Mouse (Mus musculus): ENCODE data around the gene Pja2.
"Not testable (repeated sequence)": the region's sequence is repeated elsewhere in the genome, so short reads cannot be mapped to it uniquely, and the experiment has no call there.

Gene Pja2

DNA sequence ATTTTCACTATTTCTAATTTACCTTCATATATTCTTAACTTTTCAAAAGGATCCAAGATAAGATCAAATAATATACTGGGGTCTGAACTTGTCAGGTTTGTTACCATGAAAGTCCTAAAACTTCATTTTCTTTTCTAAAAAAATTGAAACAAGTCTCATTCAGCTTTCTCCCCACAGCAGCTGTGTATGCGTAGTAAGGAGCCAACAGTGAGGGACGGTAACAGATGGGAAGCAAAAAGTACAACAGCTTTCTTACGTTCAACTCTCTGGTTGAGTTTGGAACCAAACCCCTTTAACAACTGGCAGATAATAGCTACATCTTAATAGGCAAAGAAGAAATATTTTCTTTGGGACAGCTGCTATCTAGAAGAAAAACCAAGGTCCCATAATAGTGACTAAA is 50.3 kb downstream of the Pja2 start:
- DNase-seq (ENCODE audit: low read depth): not testable (repeated sequence)

GRCm38 (mm10) chr17:64277649-64278212 is 54.0 kb downstream of the Pja2 start:
- DNase-seq (ENCODE audit: low read depth): no peak

- no peak for DNase-seq (ENCODE audit: low read depth)
These were observed 55.0 kb downstream of the Pja2 start for GRCm38 (mm10) chr17:64276666-64277065.

- DNase-seq (ENCODE audit: low read depth): no peak
These were observed 56.5 kb downstream of the Pja2 start for GRCm38 (mm10) chr17:64275188-64275587.

DNA sequence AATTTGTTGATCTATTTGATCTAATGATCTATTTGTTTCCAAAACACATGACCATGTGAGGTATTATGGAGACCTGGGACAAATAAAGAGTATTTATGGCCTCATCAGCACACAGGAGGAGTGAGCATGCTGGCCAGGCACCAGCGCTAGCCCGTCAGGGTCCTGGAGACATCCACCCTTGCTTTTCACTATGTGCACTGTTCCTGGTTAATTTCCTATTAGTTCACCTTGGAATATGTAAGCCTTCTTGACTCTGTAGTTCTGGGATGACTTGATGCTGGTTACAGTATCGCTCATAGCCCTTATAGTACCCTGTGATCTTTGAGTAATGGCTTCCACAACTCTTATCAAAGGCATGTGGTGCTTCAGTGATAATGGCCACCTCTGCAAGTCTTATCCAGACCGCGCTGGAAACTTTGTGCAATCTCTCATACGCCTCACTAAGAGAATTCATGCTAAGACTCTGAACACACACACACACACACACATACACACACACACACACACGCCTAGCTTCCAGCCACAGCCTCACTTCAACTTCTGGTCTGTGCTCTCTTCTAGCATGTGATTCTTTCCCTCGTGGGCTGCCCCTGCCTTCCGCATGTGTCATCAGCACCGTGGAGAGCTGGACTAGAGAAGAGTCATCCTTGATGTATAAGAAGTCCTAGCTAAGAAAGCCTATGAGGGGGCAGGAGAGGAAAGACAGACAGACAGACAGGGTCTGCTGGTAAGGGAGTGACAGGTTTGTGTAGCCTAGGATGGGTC is 57.2 kb downstream of the Pja2 start:
- DNase-seq (ENCODE audit: low read depth): peak; percentile 8

- no peak for DNase-seq (ENCODE audit: low read depth)
These were observed 71.1 kb downstream of the Pja2 start for GRCm38 (mm10) chr17:64260571-64260970.

DNA sequence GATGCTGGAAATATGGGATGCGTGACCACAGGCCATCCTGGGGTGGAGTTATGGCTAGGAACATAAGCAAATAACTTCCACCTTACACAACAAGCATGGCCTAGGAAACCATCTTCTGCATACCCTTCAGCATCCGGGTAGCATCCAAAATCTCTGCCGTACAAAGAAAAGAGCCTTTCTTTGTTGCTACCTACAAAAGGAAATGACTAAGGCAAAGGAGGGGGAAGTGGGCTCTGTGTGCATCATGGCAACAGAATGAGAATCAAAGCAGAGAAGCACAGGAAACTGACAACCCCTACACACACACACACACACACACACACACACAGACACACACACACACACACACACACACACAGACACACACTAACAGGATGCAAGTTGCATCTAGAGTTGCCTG is 83.5 kb downstream of the Pja2 start:
- no peak for DNase-seq (ENCODE audit: low read depth)

DNA sequence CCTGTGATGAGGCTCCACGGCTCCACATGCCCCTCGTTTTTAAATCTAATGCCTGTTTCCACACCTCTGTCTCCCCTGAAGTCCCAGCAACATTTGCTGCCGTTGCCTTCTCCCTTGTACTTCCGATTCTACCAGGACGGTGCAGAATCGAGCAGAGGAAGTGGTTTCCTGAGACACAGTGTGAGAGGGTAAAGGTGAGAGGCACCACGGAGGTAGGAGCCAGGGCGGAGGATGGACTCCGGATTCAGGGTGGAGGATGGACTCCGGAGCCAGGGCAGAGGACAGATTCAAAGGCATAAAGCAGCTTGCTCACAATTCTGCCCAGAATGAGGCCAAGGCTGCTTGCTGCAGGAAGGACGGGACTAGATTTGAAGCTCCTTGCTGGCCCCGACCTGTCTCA is 88.8 kb downstream of the Pja2 start:
- no peak for DNase-seq (ENCODE audit: low read depth)

GRCm38 (mm10) chr17:64242310-64242859 is 89.3 kb downstream of the Pja2 start:
- DNase-seq (ENCODE audit: low read depth): no peak

- no peak for DNase-seq (ENCODE audit: low read depth)
These were observed 90.0 kb downstream of the Pja2 start for GRCm38 (mm10) chr17:64241544-64242292.

DNA sequence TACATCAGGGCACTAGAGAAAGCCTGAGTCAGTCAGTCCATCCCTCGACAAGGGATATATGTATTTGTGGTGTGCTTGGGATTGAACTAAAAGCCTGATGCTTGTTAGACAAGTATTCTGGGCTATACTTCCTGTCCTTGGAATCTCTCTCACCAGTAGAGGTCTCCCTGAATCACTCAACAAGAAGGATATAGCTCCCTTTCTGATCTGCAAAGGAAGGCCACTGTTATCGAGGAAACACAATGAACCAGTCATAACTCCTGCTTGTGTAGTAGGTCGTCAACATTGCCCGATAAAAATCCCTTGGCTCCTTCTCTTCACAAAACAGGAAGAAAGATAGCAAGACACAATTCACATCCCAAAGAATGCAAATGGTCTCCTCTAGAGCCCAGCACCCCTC is 99.6 kb downstream of the Pja2 start:
- DNase-seq (ENCODE audit: low read depth): no peak

GRCm38 (mm10) chr17:64231637-64232036 is 100.1 kb downstream of the Pja2 start:
- DNase-seq (ENCODE audit: low read depth): not testable (repeated sequence)

DNA sequence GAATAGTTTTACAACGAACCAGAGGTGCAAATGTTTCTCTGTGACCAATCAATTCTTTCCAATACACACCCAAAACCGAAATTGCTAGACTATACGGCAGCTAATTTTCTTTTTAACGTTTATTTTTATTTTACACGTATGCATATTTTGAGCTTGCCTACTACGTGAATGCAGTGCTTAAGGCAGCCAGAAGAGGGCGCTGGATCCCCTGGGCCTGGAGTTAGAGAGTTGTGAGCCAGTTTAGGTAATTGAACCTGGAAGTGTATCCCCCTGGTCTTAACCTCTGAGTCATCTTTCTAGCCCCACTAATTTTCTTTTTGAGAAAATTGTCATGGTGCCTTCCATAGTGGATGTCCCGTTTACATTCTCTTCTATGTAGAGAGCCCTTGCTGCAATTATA is 100.5 kb downstream of the Pja2 start:
- DNase-seq (ENCODE audit: low read depth): peak; percentile 15

All from c-Kit-positive CD71-positive TER-119-negative erythroid progenitor cells, embryonic 14.5 days (primary cell).